Mouse (Mus musculus) Patski (cell line): ENCODE results near the gene Lenep. TPM values are rescaled to one million over a fixed set of nuclear protein-coding genes. Genes with fewer than 3 reads are reported as not detected.

Source experiments
- ATAC-seq: fragments of 100-300 bp; one replicate; pipeline ENCODE4 v1.8.0; 2021
- CTCF ChIA-PET: fragments of 350-600 bp; sonication (Branson Sonifier 250); formaldehyde crosslinking; loops from one replicate; lab custom pipeline; 2022; ENCODE audit warnings: inconsistent platforms; lab: Charles Lee
- POLR2A ChIA-PET: fragments of 350-600 bp; sonication (Branson Sonifier 250); formaldehyde crosslinking; loops from one replicate; lab custom pipeline; 2022; ENCODE audit warnings: antibody characterized with exemption, inconsistent platforms; lab: Charles Lee
- DNase-seq: peaks from one replicate; pipeline ENCODE4 v3.0.0-alpha.2; 2011; ENCODE audit warnings: low read depth, low spot score
- H3K27me3 ChIP-seq: fragments of 371-371 bp; one replicate; pipeline ENCODE4 v1.5.1; 2021
- CTCF ChIP-seq: fragments of 100-300 bp; IDR thresholded peaks from one replicate; pipeline ENCODE4 v1.5.1; 2021
- in situ Hi-C: fragments of 300-500 bp; cut with MboI; formaldehyde crosslinking; loops from 3 replicates; pipeline ENCODE4 v1.11.1; 2018; ENCODE audit warnings: low pct_unique_long_range_greater_than_20kb, mixed read lengths
- polyA plus RNA-seq: library from polyadenylated mRNA; unstranded; gene quantifications from one replicate; pipeline ENCODE4 v1.2.3, GENCODE M21; 2021

Gene Lenep
- polyA plus RNA-seq, 1 experiment from 2014 or later: not detected

DNA sequence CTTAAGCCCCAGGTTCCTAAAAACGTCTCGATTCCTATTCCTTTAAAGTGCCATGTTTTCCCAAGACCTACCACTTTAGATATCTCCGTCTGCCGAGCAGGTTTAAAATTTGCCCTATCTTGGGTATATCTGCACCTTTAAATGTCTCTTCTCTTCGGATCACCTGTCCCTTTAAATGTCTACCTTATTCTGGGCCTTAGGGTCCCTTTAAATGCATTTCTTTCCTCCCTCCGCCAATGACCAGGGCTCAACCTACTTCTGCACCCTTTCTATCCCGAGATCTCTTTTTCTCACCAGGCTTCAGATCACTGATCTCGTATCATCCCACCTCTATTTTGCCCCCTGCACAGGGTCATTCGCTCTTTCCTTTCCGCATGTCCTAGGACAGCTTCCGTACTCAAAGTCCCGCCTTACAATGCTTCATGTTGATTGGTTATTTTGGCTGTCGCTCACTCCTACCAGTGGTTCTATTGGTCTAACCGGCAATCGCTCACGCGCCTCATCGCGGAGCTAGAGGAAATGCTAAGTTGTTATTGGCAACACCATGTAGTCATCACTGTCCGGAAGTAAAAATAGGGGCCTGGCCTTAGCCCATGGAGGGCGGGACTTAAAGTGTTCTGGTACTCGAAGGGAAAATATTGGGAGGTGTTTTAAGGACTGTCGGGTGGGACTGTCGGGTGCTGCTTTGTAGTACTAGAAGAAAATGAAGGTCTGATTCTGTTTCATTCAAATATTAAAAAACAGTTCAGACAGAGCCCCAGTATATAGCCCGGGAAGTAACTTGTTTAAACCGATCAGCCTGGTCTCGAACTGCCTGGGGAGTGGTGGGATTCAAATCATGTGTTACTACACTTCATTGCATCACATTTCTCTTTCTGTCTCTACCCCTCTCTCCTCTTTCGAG is 9.1 kb upstream of the Lenep start, which contains the start of gene Flad1:
Flad1 (minus strand) TSS at position 381 of the 904 bp plus-strand sequence.
- peak; percentile 100 for DNase-seq
- H3K27me3 ChIP-seq: no peaks in the 10 kb centered on the region
- ATAC-seq: peak; percentile 97
- in situ Hi-C loops: no loop called here
- ChIA-PET CTCF (interaction anchor here (0.6 to 1.7 kb wide), 5 partner anchors 9 to 93 kb away, joined by 3 to 9 read pairs (median 4); no protein-coding TSS in a partner anchor), POLR2A (interaction anchor here (0.6 to 3.5 kb wide), 3 partner anchors 9 to 21 kb away, joined by 3 to 17 read pairs (median 4); partner anchors contain the start of genes Lenep and Zbtb7b)
- no peak for TF ChIP-seq CTCF

DNA sequence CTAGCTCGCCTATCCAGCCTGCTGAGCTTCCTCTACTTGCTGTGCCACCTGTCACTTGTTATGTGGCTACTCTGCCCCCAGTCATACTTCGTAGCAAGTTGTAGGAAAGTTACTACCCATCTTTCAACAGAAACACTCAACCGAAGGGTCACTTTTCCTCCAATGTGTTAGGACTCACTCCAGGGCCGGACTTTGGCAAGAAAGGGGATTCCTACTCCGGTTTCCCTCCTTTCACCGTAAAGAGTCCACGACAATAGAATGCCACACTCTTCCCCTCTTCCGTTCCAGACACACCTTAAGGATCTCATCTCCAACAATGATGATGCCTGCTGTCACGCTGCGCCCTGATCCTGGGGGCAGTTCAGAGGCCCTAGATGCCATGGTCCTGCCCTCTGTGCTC is 8.3 kb upstream of the Lenep start:
- CTCF ChIA-PET: interaction anchor here (1.7 to 6.2 kb wide), 3 partner anchors 11 to 46 kb away, joined by 4 to 50 read pairs (median 4); partner anchors contain the start of gene Zbtb7b
- no peak for TF ChIP-seq CTCF
- no peak for ATAC-seq

DNA sequence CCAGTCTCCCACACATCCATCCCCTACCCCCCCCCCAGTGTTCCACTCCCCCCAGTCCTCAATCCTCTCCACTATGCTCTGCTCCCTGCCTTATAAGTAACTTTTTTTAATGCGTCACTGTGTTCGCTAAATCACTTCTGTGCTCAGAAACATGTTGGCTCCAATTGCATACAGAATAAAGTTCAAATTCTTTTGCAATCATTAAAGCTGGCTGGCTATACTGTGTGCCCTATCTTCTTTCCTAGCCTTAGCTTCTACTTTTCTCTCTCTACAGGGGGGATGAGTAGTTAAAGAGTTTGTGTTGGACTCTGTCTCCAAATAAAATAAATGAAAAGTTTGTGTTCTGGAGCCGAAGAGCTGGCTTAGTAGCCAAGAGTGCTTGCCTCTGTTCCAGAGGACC is 7.1 kb upstream of the Lenep start:
- CTCF ChIA-PET: interaction anchor here (0.9 to 6.2 kb wide), 4 partner anchors 10 to 13 kb away, joined by 3 to 50 read pairs (median 4); partner anchors contain the start of gene Zbtb7b
- no peaks in the 10 kb centered on the region for H3K27me3 ChIP-seq
- TF ChIP-seq CTCF: no peak
- DNase-seq: no peak
- no peak for ATAC-seq
- in situ Hi-C loops: no loop called here
- POLR2A ChIA-PET: interaction anchor here (1.1 to 3.5 kb wide), 4 partner anchors 10 to 18 kb away, joined by 3 to 17 read pairs (median 7); partner anchors contain the start of gene Zbtb7b

More for the DNA sequence above, 8.3 kb upstream of the Lenep start:
- POLR2A ChIA-PET: interaction anchor here (1.1 to 3.5 kb wide), 3 partner anchors 12 to 19 kb away, joined by 5 to 17 read pairs (median 9); partner anchors contain the start of gene Zbtb7b
- H3K27me3 ChIP-seq: no peaks in the 10 kb centered on the region
- no peak for DNase-seq
- in situ Hi-C loops: no loop called here

DNA sequence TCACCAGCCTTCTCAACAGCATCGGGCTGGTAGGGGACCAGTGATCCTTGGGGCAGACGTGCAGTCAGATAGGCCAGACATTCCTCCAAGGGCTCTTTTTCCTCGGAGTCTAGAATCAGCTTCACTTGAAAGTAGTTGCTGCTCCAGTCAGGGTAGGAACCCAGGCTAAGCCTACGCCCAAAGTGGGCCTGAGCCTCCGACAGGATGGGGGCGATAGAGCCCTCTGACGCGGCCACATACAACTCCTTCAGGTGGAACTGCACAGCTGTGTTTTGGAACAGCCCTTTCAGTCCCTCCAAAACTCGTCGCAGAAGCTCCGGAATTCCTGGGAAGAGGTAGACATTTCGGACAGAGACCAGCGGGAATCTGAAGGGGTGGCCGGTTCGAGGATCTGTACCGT is 5.9 kb upstream of the Lenep start:
- ATAC-seq (no peak), DNase-seq (no peak)
- ChIA-PET CTCF (interaction anchor here (6.2 kb wide), 1 partner anchor 12 kb away, joined by 50 read pairs; the partner anchor contains the start of gene Zbtb7b), POLR2A (interaction anchor here (0.9 kb wide), 1 partner anchor 8 kb away, joined by 5 read pairs; no protein-coding TSS in a partner anchor)
- in situ Hi-C loops: no loop called here
- no peaks in the 10 kb centered on the region for H3K27me3 ChIP-seq
- no peak for TF ChIP-seq CTCF

DNA sequence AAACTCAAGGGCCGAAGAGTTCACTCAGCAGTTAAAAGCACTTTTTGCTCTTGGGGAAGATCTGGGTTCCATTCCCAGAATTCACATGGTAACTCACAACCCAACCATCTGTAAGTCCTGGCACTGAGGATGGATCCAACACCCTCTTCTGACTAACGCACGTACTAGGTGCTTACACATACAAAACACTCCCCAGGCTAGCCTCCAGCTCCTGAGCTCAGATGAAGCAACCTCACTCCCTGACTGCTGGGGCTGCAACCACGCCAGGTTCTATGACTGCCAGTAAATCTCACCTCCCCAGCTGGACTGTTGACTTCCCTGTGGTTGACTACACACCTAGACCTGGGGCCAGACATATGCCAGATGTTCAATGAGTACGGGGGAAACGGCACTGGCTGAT is 4.3 kb upstream of the Lenep start:
- no peak for TF ChIP-seq CTCF
- POLR2A ChIA-PET: interaction anchor here (1.6 to 1.7 kb wide), 2 partner anchors 11 kb away, joined by 4 read pairs; partner anchors contain the start of genes Cks1b and Shc1
- ATAC-seq: no peak
- H3K27me3 ChIP-seq: no peaks in the 10 kb centered on the region
- in situ Hi-C loops: no loop called here
- DNase-seq: no peak
- CTCF ChIA-PET: interaction anchor here (6.2 kb wide), 1 partner anchor 11 kb away, joined by 50 read pairs; the partner anchor contains the start of gene Zbtb7b

DNA sequence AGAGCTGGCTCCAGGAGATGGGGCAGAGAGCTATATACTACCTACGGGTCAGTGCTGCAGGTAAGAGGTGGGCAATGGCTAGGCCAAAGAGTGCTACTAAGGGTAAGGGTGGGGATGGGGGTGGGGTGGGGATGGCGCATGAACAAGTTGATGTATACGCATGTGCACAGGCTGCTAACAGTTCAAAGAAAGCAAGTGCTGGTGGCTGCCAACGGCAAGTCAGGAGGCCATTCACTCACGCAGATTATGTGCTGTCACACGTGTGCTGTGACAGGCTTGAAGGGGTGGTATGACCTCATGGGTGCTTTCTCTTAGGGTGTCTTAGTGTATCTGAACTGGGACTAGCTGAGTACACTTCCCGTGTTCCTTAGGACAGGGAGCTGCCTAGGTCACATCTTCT is 1.3 kb downstream of the Lenep start:
- H3K27me3 ChIP-seq: no peaks in the 10 kb centered on the region
- CTCF ChIA-PET: no interaction called here
- POLR2A ChIA-PET: interaction anchor here (0.6 kb wide), 1 partner anchor 1632 kb away, joined by 3 read pairs; no protein-coding TSS in a partner anchor
- ATAC-seq (no peak), DNase-seq (no peak)
- in situ Hi-C loops: no loop called here
- TF ChIP-seq CTCF: no peak

DNA sequence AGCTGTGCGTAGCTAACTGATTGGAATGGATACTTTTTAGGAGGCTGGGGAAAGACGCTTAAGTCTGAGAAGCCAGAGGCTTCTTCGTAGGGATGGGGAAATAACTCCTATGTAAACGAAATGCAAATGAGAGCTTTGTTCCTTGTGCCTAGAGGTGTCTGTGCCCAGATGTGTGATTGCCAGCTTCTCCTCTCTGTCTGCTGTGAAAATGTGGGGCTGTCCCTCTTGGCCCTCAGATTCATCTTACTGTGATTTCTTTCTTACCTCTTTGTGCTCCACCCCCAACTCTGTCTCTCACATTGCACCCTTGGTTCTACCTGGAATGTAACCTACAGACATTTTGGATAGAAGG is 6.0 kb downstream of the Lenep start:
- in situ Hi-C loops: no loop called here
- no peak for DNase-seq
- no peak for TF ChIP-seq CTCF
- ChIA-PET POLR2A (interaction anchor here (1.3 to 8.2 kb wide), 4 partner anchors 14 to 85 kb away, joined by 3 to 56 read pairs (median 15); partner anchors contain the start of gene Flad1), CTCF (interaction anchor here (0.7 to 4.0 kb wide), 24 partner anchors 11 to 109 kb away, joined by 3 to 50 read pairs (median 5); partner anchors contain the start of genes Cks1b, Pbxip1, Pmvk and Shc1)
- no peaks in the 10 kb centered on the region for H3K27me3 ChIP-seq
- no peak for ATAC-seq

DNA sequence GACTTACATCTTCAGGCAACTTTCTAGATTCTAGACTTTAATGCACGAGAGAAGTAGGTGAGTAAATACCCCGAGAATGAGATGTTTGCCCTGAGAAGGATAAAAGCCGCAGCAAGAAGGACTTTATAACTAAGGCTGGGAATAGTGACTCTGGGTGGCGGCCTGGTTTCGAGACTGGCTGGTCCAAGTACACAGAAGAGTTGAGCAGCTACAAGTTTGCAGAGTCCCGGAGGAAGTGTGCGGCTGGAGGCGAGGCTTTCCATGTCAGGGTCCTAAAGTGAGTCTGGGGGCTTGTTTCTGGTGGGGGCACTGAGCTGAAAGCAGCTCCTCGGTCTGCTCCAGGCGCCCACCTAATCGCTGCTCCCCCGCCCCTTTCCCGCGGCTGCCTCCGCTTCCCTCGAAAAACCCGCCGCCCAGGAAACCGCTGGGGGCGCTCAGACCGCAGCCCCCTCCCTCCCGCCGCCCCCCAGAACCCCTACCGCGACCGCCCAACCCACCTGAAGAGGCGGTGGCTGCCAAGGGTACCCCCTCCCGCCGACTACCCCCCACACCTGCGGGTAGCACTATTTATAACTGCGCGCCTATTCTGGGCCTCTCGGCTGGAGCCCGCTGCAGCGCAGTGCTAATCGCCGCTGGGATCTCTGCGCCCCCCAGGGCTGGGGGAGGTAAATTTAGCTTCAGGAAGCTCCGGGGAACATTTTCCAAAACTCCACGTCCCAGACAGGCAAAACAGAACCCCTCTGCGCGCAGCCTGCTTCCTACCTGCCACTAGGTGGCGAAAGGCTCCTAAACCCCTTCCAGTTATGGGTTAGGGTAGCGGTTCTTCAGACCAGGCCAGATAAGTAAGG is 6.6 kb downstream of the Lenep start:
- ATAC-seq (peak; percentile 5), DNase-seq (no peak)
- no peak for TF ChIP-seq CTCF
- POLR2A ChIA-PET: interaction anchor here (1.1 to 8.2 kb wide), 6 partner anchors 11 to 86 kb away, joined by 3 to 56 read pairs (median 8); partner anchors contain the start of gene Flad1
- in situ Hi-C loops: no loop called here
- no peaks in the 10 kb centered on the region for H3K27me3 ChIP-seq
- CTCF ChIA-PET: interaction anchor here (0.7 to 4.0 kb wide), 24 partner anchors 12 to 108 kb away, joined by 3 to 50 read pairs (median 5); partner anchors contain the start of genes Cks1b, Pbxip1, Pmvk and Shc1

DNA sequence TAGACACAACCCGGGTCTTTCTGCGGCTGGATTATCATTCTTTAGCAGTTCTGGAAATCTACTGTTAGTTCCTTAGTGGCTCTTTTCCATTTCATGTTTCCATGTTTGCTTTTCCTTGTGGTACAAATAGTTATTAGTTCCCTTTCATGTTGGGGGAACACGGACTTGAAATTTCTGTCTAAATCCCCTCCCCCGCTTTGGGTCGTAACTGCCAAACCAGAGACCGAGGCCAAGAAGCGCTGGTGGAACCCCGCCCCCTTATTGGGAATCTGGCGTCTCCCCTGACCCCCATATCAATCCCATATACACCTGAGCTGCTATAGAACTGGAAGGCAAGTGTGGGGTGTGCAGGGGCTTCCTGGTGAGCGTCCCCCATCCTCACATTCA is 7.2 kb downstream of the Lenep start:
- POLR2A ChIA-PET: interaction anchor here (1.1 to 8.2 kb wide), 5 partner anchors 12 to 53 kb away, joined by 3 to 56 read pairs (median 13); partner anchors contain the start of gene Flad1
- in situ Hi-C loops: no loop called here
- no peak for TF ChIP-seq CTCF
- ATAC-seq: no peak
- CTCF ChIA-PET: interaction anchor here (1.3 to 4.0 kb wide), 7 partner anchors 13 to 107 kb away, joined by 4 to 50 read pairs (median 9); partner anchors contain the start of genes Cks1b and Shc1
- DNase-seq: no peak
- no peaks in the 10 kb centered on the region for H3K27me3 ChIP-seq
